Mouse (Mus musculus) c-Kit-positive CD71-negative TER-119-negative erythroid progenitor cells, embryonic 14.5 days (primary cell): ENCODE data around the gene Eef1akmt2.

ENCODE experiments used
- DNase-seq: peaks from one replicate; pipeline ENCODE4 v3.0.0-alpha.2; 2013; ENCODE audit warnings: low read depth

Gene Eef1akmt2

DNA sequence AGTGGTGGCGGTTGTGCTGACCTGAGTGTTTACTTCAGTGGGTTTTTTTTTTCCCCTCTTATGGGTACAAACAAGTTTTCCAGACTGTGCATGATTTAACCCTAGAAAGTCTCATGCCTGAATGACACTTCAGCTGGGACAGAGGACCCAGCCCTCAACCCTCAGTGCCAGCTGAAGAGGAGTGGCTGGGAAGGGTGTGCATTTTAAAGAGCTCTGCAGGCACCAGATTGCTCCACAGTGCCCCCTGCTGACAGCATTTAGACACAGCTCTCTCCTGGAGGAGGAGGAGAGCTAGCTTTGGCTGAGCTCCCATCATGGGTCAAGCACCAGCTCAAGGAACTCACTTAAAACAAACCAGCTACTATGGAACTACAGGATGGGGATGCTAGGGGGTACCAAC, 41.6 kb downstream of the Eef1akmt2 start:
- peak; percentile 88 for DNase-seq

DNA sequence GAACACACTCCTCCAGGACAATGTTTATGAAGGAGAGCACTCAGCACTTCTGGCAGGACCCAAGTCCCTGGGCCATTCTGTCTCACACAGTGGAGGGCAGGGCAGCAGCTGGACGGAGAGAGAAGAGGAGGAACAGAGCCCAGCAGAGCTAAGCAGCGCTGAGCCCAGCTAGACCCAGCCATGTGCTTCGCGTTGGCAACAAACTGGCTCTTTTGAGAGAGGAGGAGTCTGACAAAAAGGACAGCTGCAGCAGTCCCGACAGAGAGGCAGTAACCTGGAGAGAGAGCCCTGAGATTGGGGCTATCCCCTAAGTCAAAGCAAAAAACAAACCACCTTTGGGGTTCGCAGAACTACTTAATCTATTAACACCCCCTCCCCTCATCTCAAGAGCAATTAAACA, 42.1 kb downstream of the Eef1akmt2 start:
- no peak for DNase-seq

DNA sequence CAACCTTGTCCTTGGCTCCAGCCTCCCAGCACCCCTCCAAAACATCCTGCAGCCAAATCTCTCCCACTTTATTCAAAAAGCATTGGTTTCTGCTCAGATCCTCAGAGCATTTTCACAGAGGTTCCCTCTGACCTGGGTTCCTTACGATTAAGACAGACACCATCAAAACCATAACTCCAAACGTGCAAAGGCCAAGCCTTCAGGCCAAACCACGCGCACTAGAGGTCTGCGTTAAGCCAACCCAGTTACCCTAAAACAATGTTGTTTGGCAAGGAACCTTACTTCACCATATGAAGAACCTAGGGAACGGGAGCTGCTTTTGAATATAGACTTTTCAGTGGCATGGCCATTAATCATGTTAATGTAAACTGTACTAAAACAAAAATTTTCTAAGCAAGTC, 42.8 kb downstream of the Eef1akmt2 start:
- no peak for DNase-seq

DNA sequence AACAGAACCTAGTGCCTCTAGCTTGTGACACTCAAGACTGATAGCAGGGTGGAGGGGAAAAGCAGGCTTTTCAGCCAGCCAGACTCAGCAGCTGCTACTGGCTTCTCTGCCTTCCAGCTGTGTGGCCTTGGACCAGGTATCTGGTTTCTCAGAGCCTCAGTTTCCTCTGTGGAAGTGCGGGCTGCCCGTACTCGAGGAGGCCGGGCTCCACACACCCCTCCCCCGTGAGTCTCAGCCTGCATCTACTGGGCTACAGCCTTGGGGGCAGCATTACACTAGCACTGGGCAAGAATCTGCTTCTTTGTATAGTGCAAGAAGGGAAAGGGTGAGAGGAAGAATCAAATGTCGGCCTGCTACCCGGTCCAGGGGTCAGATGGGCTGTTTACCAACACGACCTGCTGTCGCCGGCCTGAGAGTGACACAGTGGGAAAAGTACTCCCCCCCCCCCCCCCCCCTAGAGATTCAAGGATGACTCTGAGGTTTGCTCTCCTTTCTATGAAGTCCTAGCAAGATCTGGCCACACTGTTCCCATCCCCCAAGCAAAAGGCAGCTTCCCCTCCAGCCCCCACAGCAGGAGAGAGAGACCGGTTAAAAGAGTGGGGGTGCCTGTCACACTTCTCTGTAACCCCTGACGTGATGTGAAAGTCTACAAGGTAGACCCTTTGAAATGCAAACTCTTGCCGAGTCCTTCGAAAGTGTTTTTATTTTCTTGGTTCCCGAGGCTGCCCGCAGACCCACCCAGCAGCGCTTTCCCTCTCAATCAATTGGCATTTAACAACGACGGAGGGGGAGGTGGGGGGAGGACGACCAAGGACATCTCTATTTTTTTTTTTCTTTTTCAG, 43.4 kb downstream of the Eef1akmt2 start:
- DNase-seq, result no peak

DNA sequence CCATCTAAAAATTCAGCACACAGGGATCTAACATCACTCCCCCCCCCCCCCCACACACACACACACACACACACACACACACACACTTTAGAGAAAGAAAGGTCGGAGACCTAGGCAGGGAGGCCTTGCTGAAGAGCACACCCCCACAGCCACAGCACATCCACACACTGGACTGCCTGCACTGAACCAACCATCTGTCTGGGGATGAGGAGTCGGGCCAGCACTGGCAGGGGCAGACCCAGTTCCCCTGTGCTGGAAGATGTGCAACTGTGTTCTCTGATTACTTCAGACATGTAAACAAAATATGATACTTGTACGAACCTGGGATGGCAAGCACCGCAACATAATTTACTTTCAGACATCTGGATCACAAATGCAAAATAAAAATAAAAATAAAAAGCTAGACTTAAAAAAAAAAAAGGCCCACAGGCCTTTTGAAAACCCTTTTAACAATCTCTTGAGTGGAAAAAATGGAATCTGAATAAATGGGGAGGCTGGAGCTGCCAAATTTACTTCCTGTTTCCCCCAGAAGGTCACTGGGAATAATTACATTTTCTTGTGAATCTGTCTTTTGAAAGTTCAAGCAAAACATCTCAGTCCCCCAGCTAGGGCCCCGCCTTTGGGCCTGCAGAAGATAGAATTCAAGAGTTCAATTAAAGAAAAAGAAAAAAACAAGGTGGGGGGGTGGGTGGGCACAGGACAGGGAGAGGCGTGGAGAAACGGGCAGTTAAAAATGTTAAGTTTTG, 44.2 kb downstream of the Eef1akmt2 start:
- DNase-seq, result no peak

DNA sequence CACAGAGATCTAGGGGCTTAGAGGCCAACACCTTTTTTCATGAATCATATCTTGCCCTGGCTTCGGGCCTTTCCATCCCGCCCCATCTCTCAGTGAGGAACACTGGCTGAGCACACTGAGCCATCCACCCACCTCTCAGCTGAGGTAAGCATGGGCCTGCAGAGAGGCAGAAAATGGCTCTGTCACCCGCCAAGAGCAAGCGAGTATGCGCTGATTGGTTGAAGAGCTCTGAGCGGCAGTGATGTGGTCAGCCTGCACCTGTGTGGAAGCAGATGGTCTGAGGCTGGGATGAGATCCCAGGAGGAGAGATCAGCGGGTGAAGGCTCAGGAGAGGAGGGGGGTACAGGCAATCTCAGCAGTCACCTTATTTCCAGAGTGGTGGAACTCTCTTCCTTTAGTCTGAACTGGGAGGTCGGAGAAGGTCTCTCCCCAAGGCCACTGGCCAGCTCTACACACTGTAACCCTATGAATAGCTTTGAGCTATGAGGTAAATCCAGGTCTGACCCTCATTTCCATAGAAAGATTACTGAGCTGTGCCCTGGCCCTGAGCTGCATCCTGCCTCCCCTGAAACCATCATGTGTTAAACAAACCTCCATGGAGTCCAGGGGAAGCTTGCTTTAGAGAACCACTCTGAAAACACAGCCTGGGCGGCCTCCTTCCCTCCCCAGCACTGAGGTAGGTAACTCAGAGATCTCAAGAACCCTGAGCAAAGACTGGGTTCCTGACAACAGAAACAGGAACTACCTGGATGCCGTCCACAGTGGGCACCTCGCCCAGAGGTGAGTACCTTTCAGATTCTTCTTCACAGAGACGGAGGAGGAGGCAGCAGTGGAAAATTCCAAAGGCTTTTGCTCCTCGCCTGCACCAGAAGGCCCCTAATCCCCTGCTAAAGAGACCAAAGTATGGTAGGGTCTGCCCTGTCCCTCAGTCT, 45.3 kb downstream of the Eef1akmt2 start:
- no peak for DNase-seq

DNA sequence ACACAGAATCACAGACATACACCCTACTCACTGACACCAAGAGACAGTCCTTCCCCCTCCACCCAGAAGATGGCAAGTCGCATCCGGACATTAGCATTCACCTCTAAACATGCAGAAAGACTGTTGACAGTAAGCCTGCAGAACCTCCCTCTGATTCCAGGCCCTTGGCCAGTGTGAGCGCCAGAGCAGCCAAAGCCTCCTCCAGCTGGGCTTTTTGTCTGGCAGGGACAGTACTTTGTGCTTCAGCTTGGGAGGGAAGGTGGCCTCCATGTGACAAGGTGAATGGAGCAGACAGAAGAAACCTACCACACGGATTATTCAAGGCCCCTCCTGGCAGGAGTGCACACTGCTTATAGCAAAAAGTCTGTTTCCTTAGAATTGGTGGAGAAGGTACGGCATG, 46.2 kb downstream of the Eef1akmt2 start:
- no peak for DNase-seq

DNA sequence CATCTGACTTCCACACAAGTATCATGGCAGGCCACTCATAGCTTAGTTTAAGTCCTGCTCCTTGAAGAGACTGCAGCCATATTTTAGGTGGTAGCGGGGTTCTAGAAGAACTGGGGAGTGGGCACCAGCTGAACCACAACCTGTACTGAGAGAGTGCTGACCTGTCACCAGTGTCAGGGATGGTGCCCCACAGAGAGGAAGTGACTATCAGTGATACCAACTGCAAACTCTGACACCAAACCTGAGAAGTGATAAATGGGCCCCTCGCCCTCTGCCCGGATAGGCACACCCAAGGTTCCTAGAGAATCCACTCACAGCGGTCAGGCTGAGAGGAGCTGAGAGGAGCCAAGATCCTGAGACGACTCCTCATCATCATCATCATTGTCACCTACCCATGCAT, 47.5 kb downstream of the Eef1akmt2 start:
- no peak for DNase-seq

DNA sequence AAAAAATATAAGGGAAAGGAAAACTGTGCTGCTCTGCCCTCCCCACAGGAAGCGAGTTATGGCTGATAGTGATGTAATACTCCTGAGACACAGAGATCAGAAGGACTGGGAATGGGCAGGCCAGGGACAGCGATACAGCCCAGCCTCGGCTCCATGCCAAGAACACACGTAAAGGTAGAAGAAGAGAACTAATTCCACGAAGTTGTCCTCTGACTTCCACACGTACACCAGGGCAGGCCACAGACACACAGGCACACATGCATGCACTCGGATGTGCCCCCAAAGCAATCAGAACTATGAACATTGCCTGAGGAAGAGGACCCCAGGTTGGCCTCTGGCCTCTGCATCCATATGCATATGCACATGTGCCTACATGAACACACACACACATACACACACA, 48.0 kb downstream of the Eef1akmt2 start:
- no peak for DNase-seq

DNA sequence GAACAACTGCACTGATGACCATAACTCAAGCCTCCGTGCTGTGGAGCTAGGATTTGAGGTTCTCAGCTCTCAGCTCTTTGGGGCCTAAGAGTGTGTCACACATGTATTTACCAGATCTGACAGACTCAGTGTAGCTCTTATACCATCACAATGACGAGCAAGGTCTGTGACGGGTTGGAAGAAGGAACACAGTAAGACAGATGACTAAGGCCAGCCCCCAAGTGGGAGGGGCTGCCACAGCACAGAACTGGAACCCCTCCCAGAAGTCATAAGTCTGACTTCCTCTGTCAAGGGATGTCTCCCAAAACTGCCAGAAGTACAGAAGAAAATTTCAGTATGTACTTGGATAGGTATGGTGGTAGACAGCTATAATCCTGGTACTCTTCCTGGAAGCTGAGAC, 48.5 kb downstream of the Eef1akmt2 start:
- DNase-seq, result no peak

DNA sequence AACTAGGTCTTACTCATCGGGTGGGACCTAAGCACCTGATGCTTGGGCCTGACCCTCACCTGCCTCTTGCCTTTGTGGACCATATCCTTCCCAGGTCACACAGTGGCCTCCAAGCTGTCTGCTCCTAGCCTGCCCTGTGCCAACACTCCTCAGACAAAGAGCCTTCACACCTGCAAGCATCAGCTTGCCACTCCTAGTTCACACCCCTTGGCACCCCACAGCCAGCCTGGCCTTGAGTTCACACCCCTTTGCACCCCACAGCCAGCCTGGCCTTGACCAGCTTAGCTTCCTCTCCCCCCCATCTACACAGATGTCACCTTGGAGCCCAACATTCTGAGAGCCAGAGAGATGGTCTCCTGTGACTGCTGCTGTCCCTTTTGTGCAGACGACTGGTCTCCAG, 49.1 kb downstream of the Eef1akmt2 start:
- DNase-seq, result no peak

DNA sequence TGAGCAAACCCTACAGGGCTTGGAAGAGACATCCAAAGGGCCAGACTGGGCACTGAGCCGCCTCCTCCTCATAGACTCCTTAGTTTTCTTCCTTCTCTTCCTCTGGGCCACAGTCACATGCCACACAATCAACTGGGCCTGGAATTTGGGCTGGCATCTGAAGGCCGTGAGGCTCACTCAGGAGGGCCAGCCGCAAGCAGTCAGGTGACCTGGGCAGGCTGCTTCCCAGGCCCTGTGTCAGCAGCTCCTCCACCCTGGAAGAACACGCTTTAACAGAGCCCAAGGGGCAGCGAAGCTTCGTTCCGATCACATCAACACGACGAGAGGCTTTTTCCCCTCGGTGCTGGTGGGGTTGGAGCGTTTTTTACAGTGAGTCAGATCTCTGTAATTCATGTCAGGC, 49.8 kb downstream of the Eef1akmt2 start:
- DNase-seq, result no peak

DNA sequence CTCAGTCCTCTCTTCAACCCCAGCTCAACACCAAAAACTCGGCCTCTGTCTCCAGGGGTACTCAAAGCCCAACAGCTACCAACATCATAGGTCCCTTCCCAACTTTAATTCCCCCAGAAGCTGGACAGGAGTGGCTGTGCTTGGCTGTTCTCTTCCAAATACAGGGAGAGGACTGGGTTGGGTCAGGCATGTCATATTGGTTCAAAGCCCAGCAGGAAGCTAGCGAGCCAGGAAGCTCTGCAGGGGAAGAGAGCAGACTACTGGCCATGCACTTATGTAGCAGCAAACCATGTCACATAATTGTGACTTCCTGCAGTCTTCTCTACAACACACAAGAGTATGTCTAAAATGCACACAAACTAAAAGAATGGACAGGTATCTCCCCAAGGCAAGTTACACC, 50.4 kb downstream of the Eef1akmt2 start:
- DNase-seq, result no peak

DNA sequence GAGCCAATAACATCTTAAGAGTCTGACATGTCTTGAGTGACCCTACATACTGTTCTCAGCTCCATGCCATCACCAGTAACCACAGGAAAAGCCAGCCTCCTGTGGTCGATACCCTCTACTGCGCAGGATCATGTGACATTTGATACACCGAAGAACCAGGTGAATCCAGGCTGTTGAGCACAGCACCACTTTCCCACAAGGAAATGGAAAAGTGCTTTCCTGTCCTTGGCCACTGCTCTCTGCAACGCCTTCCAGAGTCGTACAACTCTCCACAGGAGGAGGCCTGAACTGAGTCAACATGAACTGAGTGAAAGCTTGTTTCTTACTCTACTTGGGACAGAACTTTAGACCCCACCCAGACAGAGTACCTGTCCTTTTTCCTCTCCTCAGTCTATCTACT, 51.0 kb downstream of the Eef1akmt2 start:
- no peak for DNase-seq

DNA sequence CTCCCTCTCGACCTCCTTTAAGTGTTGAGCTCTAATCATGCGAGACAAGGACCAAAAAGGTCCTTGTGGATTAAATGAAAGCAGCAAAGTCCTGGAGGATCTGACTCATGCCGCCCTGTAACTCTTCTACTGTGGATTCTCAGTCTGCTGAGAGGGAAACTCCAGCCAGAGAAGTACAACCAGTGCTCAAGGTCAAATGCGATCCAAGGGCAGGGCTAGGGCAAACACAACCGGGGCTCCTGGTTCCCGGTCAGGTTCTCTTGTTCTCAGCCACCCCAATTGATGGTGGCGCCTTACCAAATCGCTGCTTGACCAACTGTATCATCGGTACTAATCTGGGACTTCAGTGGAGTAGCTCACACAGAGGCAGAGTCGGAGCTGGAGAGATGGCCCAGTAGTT, 51.6 kb downstream of the Eef1akmt2 start:
- no peak for DNase-seq

DNA sequence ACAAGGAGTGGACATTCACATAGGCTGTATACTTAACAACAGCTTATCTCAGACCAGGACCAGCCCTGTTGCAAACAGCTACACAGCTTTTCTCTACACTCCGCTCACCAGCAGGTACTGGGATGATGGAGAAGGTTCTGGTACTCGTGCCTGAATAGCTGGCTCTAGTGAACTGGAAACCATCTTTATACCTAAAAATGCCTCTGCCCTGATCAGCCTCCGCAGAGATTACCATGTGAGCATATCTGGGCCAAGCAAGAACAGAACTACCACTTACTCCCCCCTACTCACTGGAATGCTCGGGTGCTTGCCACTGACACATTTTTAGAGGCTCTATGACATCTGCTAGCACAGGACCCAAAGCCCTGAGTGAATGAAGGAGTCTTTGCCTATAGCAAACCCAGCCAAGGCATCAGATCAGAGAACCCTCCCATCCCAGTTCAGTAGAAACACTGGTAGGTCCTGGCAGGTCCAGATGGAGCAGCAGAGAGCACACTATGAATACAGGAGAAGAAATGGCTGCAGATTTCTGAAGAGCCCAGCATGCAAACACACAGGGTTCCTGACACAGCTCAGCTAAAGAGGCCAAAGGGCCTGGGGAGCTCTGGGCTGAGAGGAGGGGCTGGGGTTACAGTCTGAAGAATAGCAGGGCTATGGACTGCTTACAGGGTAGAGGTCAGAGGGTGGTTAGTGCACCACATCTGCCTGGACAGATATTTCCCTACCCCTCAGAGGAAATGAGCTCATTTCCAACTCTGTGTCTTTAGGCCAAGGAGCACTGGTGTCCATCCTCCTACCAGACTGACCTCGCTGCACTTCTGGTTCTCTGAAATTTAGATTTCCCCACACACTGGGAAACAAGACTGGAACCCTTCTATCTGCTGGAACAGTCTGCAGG, 53.1 kb downstream of the Eef1akmt2 start:
- DNase-seq, result no peak

DNA sequence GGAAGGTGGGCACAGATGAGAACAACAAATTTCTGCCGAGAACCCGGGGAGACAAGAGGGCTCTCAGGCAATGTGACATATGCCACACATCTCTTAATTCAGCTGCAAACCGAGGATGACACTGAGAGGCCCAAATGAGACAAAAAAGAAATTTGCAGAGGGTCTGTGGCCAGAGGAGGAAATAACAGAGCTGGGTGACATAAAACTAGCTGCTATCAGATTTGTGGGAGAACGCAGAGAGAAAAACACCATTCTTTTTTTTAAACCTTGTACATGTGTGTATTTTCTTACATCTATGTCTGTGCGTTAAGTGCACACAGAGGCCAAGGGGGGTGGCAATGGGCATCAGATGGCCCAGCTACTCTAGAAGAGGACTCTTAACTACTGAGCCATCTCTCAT, 57.3 kb downstream of the Eef1akmt2 start:
- DNase-seq, result no peak

DNA sequence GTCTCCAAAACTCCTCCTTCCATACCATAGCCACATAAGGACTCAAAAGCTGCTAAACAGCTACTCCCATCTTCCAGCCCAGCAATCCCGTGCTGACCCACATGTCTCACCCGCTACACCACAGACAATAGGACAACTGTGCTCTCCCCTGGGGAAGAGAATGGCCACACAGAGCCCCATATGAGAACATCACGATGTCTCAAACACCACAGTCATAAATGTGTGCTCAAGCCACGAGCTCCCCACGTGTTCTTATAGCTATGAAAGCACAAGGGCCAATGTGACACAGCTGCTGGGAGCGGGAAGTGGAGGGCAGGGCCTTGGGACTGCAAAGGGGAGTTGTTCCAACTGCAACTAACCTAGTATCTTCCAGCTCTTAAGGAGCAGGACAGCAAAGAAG, 59.0 kb downstream of the Eef1akmt2 start:
- no peak for DNase-seq

DNA sequence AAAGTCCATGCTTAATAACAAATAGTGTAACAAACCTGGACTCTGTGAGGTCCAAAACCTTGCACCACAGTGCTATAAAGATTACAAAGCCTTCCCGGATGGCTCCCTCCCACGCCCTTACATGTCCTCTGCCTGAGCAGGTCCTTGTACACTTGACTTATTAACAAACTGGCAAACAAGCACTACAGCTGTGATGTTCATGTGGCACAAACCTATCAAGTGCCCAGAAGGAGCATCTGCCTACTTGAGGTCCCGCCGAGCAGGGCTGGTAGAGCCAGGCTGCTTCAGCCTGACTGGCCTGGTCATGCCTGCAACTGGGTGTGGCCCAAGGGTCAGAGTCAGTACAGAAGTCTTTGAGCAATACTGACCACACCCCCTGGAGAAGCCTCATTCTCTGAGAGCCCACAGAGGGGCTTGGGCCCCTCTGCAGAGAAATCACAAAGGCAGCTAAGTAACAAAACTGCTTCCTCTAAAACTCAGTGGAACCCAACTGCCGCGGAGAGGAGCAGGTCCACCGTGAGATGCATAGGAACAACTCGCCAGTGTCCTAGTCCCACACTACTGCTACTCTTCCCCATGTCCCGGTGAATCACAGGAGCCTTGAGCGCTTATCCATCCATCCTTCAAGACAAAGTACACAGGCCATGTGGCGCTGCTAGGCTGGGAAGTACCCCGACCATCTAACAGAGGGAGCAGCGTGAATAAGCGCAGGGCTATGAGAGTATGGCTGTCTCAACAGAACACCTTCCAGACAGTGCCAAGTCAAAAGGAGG, 61.8 kb downstream of the Eef1akmt2 start:
- DNase-seq, result no peak

DNA sequence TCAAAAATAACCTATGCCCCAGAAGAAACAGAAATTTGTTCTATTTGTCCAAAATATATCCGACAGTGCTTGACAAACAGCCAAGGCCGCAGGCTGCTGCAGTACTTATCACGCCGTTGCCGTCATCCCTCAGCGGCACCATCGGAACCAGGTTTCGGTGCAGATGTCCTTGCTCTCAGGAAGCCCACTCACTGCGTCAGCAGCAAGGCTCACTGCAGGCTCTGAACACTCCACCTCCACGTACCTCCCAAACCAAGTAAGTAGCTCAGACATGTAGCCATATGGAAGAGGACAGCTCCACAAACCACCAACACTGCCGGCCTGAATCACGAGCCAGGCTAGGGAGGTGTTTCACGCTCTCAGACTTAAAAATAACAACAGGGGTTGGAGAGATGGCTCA, 63.6 kb downstream of the Eef1akmt2 start:
- no peak for DNase-seq
